Mouse (Mus musculus): ENCODE data around the gene Cntn2. TPM values are rescaled to one million over a fixed set of nuclear protein-coding genes. Genes with fewer than 3 reads are reported as not detected.

The Cntn2 gene
- polyA plus RNA-seq, 1 experiment, result 0.26 TPM

Other genes with a start within 250 kb of the Cntn2 start
- gene Klhdc8a, start 244.6 kb downstream of the Cntn2 start, polyA plus RNA-seq (2012; rRNA removed), result 0.14 and 0.26 TPM in 2 replicates
- gene Nuak2, start 227.1 kb downstream of the Cntn2 start, polyA plus RNA-seq (2012; rRNA removed), result 4.9 and 6.0 TPM in 2 replicates
- gene Tmcc2, start 152.0 kb downstream of the Cntn2 start, polyA plus RNA-seq (2012; rRNA removed), result 8.3 and 8.7 TPM in 2 replicates
- gene Dstyk, start 125.7 kb downstream of the Cntn2 start, polyA plus RNA-seq (2012; rRNA removed), result 16.5 and 16.7 TPM in 2 replicates
- gene Rbbp5, start 65.9 kb downstream of the Cntn2 start, polyA plus RNA-seq (2012; rRNA removed), result 16.4 and 21.1 TPM in 2 replicates
- gene Tmem81, start 37.0 kb downstream of the Cntn2 start, polyA plus RNA-seq (2012; rRNA removed), result 2.1 and 2.4 TPM in 2 replicates
- 0.43 and 0.65 TPM in 2 replicates for gene Nfasc, start 198.5 kb upstream of the Cntn2 start, polyA plus RNA-seq (2012; rRNA removed)